Comparison of ENCODE assay signal across 29 mouse cellular contexts in the genomic region with DNA sequence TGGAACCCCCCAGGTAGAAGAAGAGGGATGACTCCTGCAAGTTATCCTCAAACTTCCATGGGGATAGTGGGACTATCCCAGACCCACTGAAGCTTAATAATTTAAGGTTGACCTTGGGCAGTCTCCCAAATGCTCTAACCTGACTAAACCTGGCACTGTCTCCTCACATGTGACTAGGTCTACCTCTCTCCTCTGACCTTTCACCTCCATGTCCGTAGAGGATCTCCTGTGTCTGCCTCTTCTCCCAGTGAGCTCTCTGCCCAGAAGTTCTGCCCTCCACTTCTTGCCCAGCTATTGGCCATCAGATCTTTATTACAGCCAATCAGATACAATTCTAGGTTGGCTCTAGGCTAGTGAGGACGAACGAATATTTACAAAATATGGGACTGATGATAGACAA.
"Had no signal": no experiment of that assay in that cellular context is flagged by ENCODE, and none has a peak within 500 bp of the region (broad histone marks: within the 10 kb centered on the region; RNA-seq: fewer than 3 reads in every experiment).

No protein-coding gene starts in this region.

- H3K27me3 ChIP-seq: embryonic facial prominence, embryonic 12.5 days; embryonic facial prominence, embryonic 13.5 days; embryonic facial prominence, embryonic 15.5 days; forebrain, embryonic 12.5 days; forebrain, embryonic 13.5 days; forebrain, embryonic 15.5 days had no signal

- H3K4me3 ChIP-seq: embryonic facial prominence, embryonic 10.5 days; embryonic facial prominence, embryonic 12.5 days; embryonic facial prominence, embryonic 13.5 days; embryonic facial prominence, embryonic 15.5 days; erythroblast, embryonic 14.5 days; forebrain, embryonic 10.5 days; forebrain, embryonic 12.5 days; forebrain, embryonic 13.5 days; forebrain, embryonic 15.5 days; gastrocnemius, adult 2 months; heart, adult 2 months had no signal

- H3K27ac ChIP-seq: embryonic facial prominence, embryonic 10.5 days; embryonic facial prominence, embryonic 12.5 days; embryonic facial prominence, embryonic 13.5 days; embryonic facial prominence, embryonic 15.5 days; forebrain, embryonic 10.5 days; forebrain, embryonic 12.5 days; forebrain, embryonic 13.5 days; forebrain, embryonic 15.5 days; gastrocnemius, adult 2 months; heart, adult 2 months had no signal

- H3K9ac ChIP-seq: embryonic facial prominence, embryonic 12.5 days; embryonic facial prominence, embryonic 13.5 days; embryonic facial prominence, embryonic 15.5 days; forebrain, embryonic 12.5 days; forebrain, embryonic 13.5 days; forebrain, embryonic 15.5 days; forebrain, postnatal 0 days had no signal

- H3K4me1 ChIP-seq: embryonic facial prominence, embryonic 10.5 days; embryonic facial prominence, embryonic 12.5 days; embryonic facial prominence, embryonic 13.5 days; embryonic facial prominence, embryonic 15.5 days; forebrain, embryonic 10.5 days; forebrain, embryonic 12.5 days; forebrain, embryonic 13.5 days; forebrain, embryonic 15.5 days had no signal

- ATAC-seq: forebrain, embryonic 13.5 days; forebrain, embryonic 14.5 days; forebrain, embryonic 15.5 days; forebrain, embryonic 16.5 days; forebrain, postnatal 0 days had no signal

- H3K4me2 ChIP-seq: embryonic facial prominence, embryonic 12.5 days; embryonic facial prominence, embryonic 13.5 days; embryonic facial prominence, embryonic 15.5 days; forebrain, embryonic 12.5 days; forebrain, embryonic 13.5 days; forebrain, embryonic 15.5 days had no signal

- H3K36me3 ChIP-seq: embryonic facial prominence, embryonic 10.5 days; embryonic facial prominence, embryonic 12.5 days; embryonic facial prominence, embryonic 13.5 days; embryonic facial prominence, embryonic 15.5 days; forebrain, embryonic 10.5 days; forebrain, embryonic 12.5 days; forebrain, embryonic 15.5 days had no signal

- H3K9me3 ChIP-seq: embryonic facial prominence, embryonic 10.5 days; embryonic facial prominence, embryonic 12.5 days; embryonic facial prominence, embryonic 13.5 days; embryonic facial prominence, embryonic 15.5 days; forebrain, embryonic 10.5 days; forebrain, embryonic 12.5 days; forebrain, embryonic 13.5 days; forebrain, embryonic 15.5 days had no signal

- DNase-seq: cerebellum, adult 2 months; cerebellum, adult 8-10 months; cerebellum, adult 9-10 months; cerebellum, adult 9-11 months; cerebellum, postnatal 10 days; cerebellum, postnatal 14 days; cerebellum, postnatal 25 days; cerebellum, postnatal 36 days; embryo, embryonic 11 days; forebrain, postnatal 0 days; gastrocnemius, adult 2 months; gastrocnemius, postnatal 10 days; gastrocnemius, postnatal 14 days; gastrocnemius, postnatal 25 days; gastrocnemius, postnatal 36 days; heart, adult 11 months; heart, adult 18-20 months; heart, adult 2 months had no signal
